Mouse (Mus musculus): ENCODE results near the gene Snx14. TPM values are rescaled to one million over a fixed set of nuclear protein-coding genes. Genes with fewer than 3 reads are reported as not detected.

Gene Snx14
- polyA plus RNA-seq, 1 experiment from 2014 or later: 27.7 TPM

DNA sequence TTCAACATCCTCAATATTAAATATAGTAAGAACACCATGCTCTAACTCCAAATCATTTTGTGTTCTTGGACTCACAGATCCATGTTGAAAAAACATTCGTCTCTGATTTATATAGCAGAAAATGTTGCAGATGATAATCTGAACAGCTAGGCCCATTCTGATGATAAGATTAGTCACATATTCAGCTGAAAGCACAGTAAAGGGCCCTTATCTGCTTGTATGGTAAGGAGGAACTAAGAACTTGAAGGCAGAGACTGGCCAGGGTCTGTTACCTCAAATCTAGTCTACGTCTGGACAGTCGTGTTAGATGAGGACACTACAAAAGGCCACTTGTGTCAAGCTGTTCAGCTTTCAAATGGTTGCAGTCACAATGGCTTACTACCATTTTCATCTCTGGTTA is 59.7 kb downstream of the Snx14 start:
- Histone ChIP-seq H3K9me3 (no peaks in the 10 kb centered on the region), H3K9ac (replicated peaks) (no peak overlapping the region)

GRCm38 (mm10) chr9:88377483-88377882 is 61.3 kb downstream of the Snx14 start:
- no peak overlapping the region for H3K4me3 ChIP-seq
- no peak for ATAC-seq (replicated peaks)
- no peaks in the 10 kb centered on the region for H3K4me1 ChIP-seq
- H3K4me2 ChIP-seq (replicated peaks): no peak overlapping the region
- H3K9me3 ChIP-seq: no peaks in the 10 kb centered on the region
- 76% methylated on average over 5 of the region's 5 CpGs for WGBS
- no peak overlapping the region for H3K9ac ChIP-seq (replicated peaks)
- peaks cover 23% of the 10 kb centered on the region for H3K36me3 ChIP-seq
- no peaks in the 10 kb centered on the region for H3K27me3 ChIP-seq
- H3K27ac ChIP-seq (replicated peaks): no peak overlapping the region

More for the DNA sequence above, 59.7 kb downstream of the Snx14 start:
- H3K36me3 ChIP-seq: peaks cover 35% of the 10 kb centered on the region
- H3K4me1 ChIP-seq: no peaks in the 10 kb centered on the region
- H3K27ac ChIP-seq (replicated peaks): no peak overlapping the region
- no peak for ATAC-seq (replicated peaks)
- H3K27me3 ChIP-seq: no peaks in the 10 kb centered on the region
- H3K4me2 ChIP-seq (replicated peaks): no peak overlapping the region
- no peak overlapping the region for H3K4me3 ChIP-seq
- 81% methylated on average over 3 of the region's 3 CpGs for WGBS

GRCm38 (mm10) chr9:88373001-88373400 is 65.8 kb downstream of the Snx14 start:
- H3K4me1 ChIP-seq: no peaks in the 10 kb centered on the region
- no peak overlapping the region for H3K4me2 ChIP-seq (replicated peaks)
- H3K4me3 ChIP-seq: no peak overlapping the region
- peaks cover 5% of the 10 kb centered on the region; the same call in 1 of the 2 replicates for H3K36me3 ChIP-seq
- H3K9ac ChIP-seq (replicated peaks): no peak overlapping the region
- H3K27me3 ChIP-seq: no peaks in the 10 kb centered on the region
- WGBS: 84% methylated on average over 2 of the region's 2 CpGs
- H3K9me3 ChIP-seq: no peaks in the 10 kb centered on the region
- no peak overlapping the region for H3K27ac ChIP-seq (replicated peaks)
- no peak for ATAC-seq (replicated peaks)

- Histone ChIP-seq H3K27me3 (no peaks in the 10 kb centered on the region), H3K9ac (replicated peaks) (no peak overlapping the region), H3K4me1 (no peaks in the 10 kb centered on the region), H3K27ac (replicated peaks) (no peak overlapping the region), H3K36me3 (peaks cover 5% of the 10 kb centered on the region; the same call in 1 of the 2 replicates), H3K9me3 (no peaks in the 10 kb centered on the region), H3K4me3 (no peak overlapping the region), H3K4me2 (replicated peaks) (no peak overlapping the region)
- ATAC-seq (replicated peaks): no peak
- 91% methylated on average over 2 of the region's 2 CpGs for WGBS
Measured at GRCm38 (mm10) chr9:88371201-88371600, 67.6 kb downstream of the Snx14 start.

GRCm38 (mm10) chr9:88369666-88370065 is 69.1 kb downstream of the Snx14 start:
- H3K9me3 ChIP-seq: no peaks in the 10 kb centered on the region
- H3K9ac ChIP-seq (replicated peaks): no peak overlapping the region
- WGBS: 83% methylated on average over 2 of the region's 2 CpGs
- H3K4me3 ChIP-seq: no peak overlapping the region
- H3K27ac ChIP-seq (replicated peaks): no peak overlapping the region
- no peak for ATAC-seq (replicated peaks)
- H3K4me2 ChIP-seq (replicated peaks): no peak overlapping the region
- H3K4me1 ChIP-seq: no peaks in the 10 kb centered on the region
- no peaks in the 10 kb centered on the region for H3K27me3 ChIP-seq
- peaks cover 2% of the 10 kb centered on the region; the same call in 1 of the 2 replicates for H3K36me3 ChIP-seq

GRCm38 (mm10) chr9:88368476-88368875 is 70.3 kb downstream of the Snx14 start:
- H3K27me3 ChIP-seq: no peaks in the 10 kb centered on the region
- no peak overlapping the region for H3K4me2 ChIP-seq (replicated peaks)
- H3K4me3 ChIP-seq: no peak overlapping the region
- H3K4me1 ChIP-seq: no peaks in the 10 kb centered on the region
- H3K9ac ChIP-seq (replicated peaks): no peak overlapping the region
- ATAC-seq (replicated peaks): no peak
- no peaks in the 10 kb centered on the region for H3K36me3 ChIP-seq
- H3K27ac ChIP-seq (replicated peaks): no peak overlapping the region
- 90% methylated on average over 5 of the region's 5 CpGs for WGBS
- H3K9me3 ChIP-seq: no peaks in the 10 kb centered on the region

- H3K4me1 ChIP-seq: no peaks in the 10 kb centered on the region
- no peak overlapping the region for H3K9ac ChIP-seq (replicated peaks)
- no peak overlapping the region for H3K27ac ChIP-seq (replicated peaks)
- 35% methylated on average over 1 of the region's 1 CpGs for WGBS
- no peaks in the 10 kb centered on the region for H3K27me3 ChIP-seq
- H3K4me2 ChIP-seq (replicated peaks): no peak overlapping the region
- ATAC-seq (replicated peaks): no peak
- no peak overlapping the region for H3K4me3 ChIP-seq
- no peaks in the 10 kb centered on the region for H3K9me3 ChIP-seq
- no peaks in the 10 kb centered on the region for H3K36me3 ChIP-seq
Measured at GRCm38 (mm10) chr9:88367751-88368150, 71.0 kb downstream of the Snx14 start.

DNA sequence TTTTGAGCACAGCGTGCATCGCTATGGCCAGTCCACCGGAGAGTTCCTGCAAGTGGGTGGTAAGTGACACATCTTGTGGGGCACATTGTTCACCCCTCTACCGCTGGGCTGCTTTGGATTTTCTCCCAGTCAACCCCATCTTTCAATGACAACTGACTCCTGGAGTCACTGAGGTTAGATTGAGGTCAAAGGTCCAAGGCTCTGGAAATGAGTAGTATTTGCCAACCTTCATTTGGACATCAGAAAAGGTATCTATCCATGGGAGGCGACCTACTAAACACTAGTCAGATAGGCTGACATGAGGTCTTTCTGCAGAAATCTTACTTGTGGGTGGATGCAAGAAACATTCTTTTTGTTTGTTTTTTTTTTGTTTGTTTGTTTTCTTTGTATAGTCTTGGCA is 71.4 kb downstream of the Snx14 start:
- Histone ChIP-seq H3K27me3 (no peaks in the 10 kb centered on the region), H3K4me3 (no peak overlapping the region), H3K4me1 (no peaks in the 10 kb centered on the region), H3K4me2 (replicated peaks) (no peak overlapping the region), H3K9me3 (no peaks in the 10 kb centered on the region), H3K9ac (replicated peaks) (no peak overlapping the region), H3K36me3 (no peaks in the 10 kb centered on the region), H3K27ac (replicated peaks) (no peak overlapping the region)
- no peak for ATAC-seq (replicated peaks)
- WGBS: 90% methylated on average over 5 of the region's 5 CpGs

- H3K9me3 ChIP-seq: no peaks in the 10 kb centered on the region
- no peak overlapping the region for H3K27ac ChIP-seq (replicated peaks)
- H3K4me3 ChIP-seq: no peak overlapping the region
- no peak for ATAC-seq (replicated peaks)
- no peak overlapping the region for H3K4me2 ChIP-seq (replicated peaks)
- WGBS: 92% methylated on average over 4 of the region's 4 CpGs
- peaks cover 4% of the 10 kb centered on the region; the same call in 1 of the 2 replicates for H3K4me1 ChIP-seq
- H3K36me3 ChIP-seq: no peaks in the 10 kb centered on the region
- H3K9ac ChIP-seq (replicated peaks): no peak overlapping the region
- H3K27me3 ChIP-seq: no peaks in the 10 kb centered on the region
Measured at GRCm38 (mm10) chr9:88366819-88367218, 71.9 kb downstream of the Snx14 start.

DNA sequence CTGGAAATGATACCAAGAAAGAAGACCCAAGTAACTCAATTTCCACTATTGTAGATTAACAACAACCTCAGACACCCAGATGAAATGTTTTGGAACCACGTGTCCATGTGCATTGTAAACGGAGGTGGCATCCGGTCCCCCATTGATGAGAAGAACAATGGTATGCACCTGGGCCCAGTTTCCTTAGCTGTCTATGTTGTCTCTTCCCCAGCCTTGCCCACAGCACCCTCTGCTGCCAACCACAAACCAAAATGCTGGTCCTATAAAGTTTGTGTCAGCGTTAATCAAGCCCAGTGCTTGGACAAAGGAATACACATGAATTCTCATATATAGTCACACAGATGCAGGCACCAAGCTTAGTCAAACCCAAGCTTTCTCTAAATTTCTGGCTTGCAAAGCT is 72.5 kb downstream of the Snx14 start:
- Histone ChIP-seq H3K36me3 (no peaks in the 10 kb centered on the region), H3K27ac (replicated peaks) (no peak overlapping the region), H3K4me1 (peaks cover 8% of the 10 kb centered on the region; the same call in 1 of the 2 replicates), H3K9me3 (no peaks in the 10 kb centered on the region), H3K4me3 (no peak overlapping the region), H3K4me2 (replicated peaks) (no peak overlapping the region), H3K9ac (replicated peaks) (no peak overlapping the region), H3K27me3 (no peaks in the 10 kb centered on the region)
- WGBS: 81% methylated on average over 4 of the region's 4 CpGs
- no peak for ATAC-seq (replicated peaks)

GRCm38 (mm10) chr9:88363102-88363501 is 75.7 kb downstream of the Snx14 start:
- H3K4me3 ChIP-seq: no peak overlapping the region
- no peak overlapping the region for H3K4me2 ChIP-seq (replicated peaks)
- no peaks in the 10 kb centered on the region for H3K27me3 ChIP-seq
- H3K4me1 ChIP-seq: peaks cover 8% of the 10 kb centered on the region; the same call in 1 of the 2 replicates
- H3K27ac ChIP-seq (replicated peaks): no peak overlapping the region
- H3K9ac ChIP-seq (replicated peaks): no peak overlapping the region
- 88% methylated on average over 3 of the region's 3 CpGs for WGBS
- H3K9me3 ChIP-seq: no peaks in the 10 kb centered on the region
- no peaks in the 10 kb centered on the region for H3K36me3 ChIP-seq
- no peak for ATAC-seq (replicated peaks)

DNA sequence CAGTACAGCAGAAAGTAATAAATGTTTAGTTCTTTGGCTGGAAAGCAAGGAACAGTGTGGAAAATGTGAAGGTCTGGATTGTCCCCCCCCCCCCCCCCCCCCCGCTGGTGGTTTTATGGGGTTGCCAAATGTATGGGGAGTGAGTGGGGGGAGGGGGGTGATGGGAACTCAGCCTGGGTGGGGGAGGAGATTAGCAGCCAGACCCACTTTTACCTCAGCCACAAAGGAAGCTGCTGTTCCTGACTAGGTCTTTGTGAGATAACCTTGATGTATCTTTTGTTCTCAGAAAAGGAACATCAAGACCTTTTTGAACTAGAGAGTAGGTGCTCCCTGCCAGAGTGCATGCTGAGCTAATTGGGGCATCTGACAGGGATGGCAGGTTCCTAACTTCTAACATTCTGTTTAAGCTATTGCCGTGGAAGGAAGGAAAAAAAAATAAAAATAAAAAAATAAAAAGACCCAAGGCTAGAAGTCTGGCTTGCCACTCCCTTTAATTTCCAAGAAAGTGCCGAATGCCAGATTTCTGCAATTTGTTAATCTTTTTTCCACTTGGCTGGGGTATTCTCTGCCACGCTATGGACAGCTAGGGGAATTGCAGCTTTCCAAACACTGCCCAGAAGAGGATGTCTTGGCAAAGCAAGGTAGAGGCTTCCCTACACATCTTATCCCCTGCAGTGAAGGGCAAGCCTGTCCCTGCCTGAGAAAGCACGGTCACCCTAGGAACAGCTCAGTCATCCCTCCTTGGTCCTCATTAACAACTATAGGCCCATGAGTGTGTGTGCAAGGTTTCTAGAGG is 76.5 kb downstream of the Snx14 start:
- H3K4me3 ChIP-seq: no peak overlapping the region
- no peaks in the 10 kb centered on the region for H3K36me3 ChIP-seq
- no peaks in the 10 kb centered on the region for H3K27me3 ChIP-seq
- H3K4me1 ChIP-seq: peaks cover 8% of the 10 kb centered on the region; the same call in 1 of the 2 replicates
- WGBS: 15% methylated on average over 5 of the region's 5 CpGs
- H3K9me3 ChIP-seq: no peaks in the 10 kb centered on the region
- no peak overlapping the region for H3K4me2 ChIP-seq (replicated peaks)
- 0 out of 2 replicates have a peak, but pooled peaks have one; percentile 59 for ATAC-seq (replicated peaks)
- no peak overlapping the region for H3K9ac ChIP-seq (replicated peaks)
- H3K27ac ChIP-seq (replicated peaks): no peak overlapping the region

Data from forebrain, embryonic 15.5 days (tissue).